Mouse (Mus musculus) kidney, adult 9 months (tissue): ENCODE measurements around the gene Gm15114.
"Not testable (repeated sequence)": the region's sequence is repeated elsewhere in the genome, so short reads cannot be mapped to it uniquely, and the experiment has no call there.

Experiments used
- DNase-seq: peaks from one replicate; pipeline ENCODE4 v3.0.0; 2022

Gene Gm15114

DNA sequence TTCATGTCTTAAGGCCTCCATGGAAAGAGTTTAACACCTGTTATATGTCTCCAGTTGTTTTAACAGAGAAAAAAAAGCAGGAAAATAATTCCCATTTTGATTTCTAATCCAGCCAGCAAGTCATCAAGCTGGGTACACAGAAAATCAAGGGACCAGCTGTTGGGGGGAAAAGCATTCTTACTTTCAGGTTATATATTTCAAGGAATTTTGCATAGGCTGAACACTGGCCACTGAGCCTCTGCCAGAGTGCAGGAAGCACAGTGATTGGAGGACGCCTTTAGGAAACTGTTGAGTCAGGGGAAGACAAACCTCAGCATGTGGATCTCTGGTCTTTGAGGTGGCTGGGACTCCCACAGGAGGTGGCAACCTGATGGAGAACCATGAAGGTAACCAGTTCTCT, at the start of gene Gm15114:
TSS of gene Gm15114 (plus strand) at position 301 of the 400 bp plus-strand sequence.
- DNase-seq = not testable (repeated sequence)
